Mouse (Mus musculus) brain, embryonic 14.5 days (tissue): ENCODE measurements at regions not wholly inside any gene's neighbourhood (a gene's known extent, or its start where the extent isn't known, plus 50 kb on each side); places are given as distances from the start of the nearest gene placed in this dataset.

Experiments
- CTCF ChIP-seq: fragments of 200-500 bp; IDR thresholded peaks from 2 replicates; pipeline ENCODE4 v1.5.1; 2012; ENCODE audit warnings: inconsistent platforms, mild to moderate bottlenecking, moderate library complexity, borderline replicate concordance; ENCODE audit not compliant: insufficient read depth, insufficient read length; ENCODE audit errors: extremely low read depth
- POLR2A ChIP-seq: fragments of 200-500 bp; IDR thresholded peaks from 2 replicates; pipeline ENCODE4 v1.6.1; 2012; ENCODE audit warnings: mild to moderate bottlenecking, inconsistent platforms, borderline replicate concordance; ENCODE audit not compliant: poor library complexity, insufficient read depth, insufficient read length, severe bottlenecking; ENCODE audit errors: extremely low read depth

GRCm38 (mm10) chr11:17763411-17763810, 190.3 kb downstream of the Etaa1 start:
- TF ChIP-seq CTCF (no peak), POLR2A (no peak)
